Mouse (Mus musculus) thymus, adult 18-20 months (tissue): ENCODE measurements around the gene N4bp2.
A peak's percentile ranks its signal among the peaks of the same experiment; 100 is the strongest.
"Not testable (repeated sequence)": the region's sequence is repeated elsewhere in the genome, so short reads cannot be mapped to it uniquely, and the experiment has no call there.

Source experiments
- DNase-seq, 2 experiments: peaks; one replicate each; pipeline ENCODE4 v3.0.0; 2022; ENCODE audit warnings: mixed read lengths in 2 of 2

The N4bp2 gene

DNA sequence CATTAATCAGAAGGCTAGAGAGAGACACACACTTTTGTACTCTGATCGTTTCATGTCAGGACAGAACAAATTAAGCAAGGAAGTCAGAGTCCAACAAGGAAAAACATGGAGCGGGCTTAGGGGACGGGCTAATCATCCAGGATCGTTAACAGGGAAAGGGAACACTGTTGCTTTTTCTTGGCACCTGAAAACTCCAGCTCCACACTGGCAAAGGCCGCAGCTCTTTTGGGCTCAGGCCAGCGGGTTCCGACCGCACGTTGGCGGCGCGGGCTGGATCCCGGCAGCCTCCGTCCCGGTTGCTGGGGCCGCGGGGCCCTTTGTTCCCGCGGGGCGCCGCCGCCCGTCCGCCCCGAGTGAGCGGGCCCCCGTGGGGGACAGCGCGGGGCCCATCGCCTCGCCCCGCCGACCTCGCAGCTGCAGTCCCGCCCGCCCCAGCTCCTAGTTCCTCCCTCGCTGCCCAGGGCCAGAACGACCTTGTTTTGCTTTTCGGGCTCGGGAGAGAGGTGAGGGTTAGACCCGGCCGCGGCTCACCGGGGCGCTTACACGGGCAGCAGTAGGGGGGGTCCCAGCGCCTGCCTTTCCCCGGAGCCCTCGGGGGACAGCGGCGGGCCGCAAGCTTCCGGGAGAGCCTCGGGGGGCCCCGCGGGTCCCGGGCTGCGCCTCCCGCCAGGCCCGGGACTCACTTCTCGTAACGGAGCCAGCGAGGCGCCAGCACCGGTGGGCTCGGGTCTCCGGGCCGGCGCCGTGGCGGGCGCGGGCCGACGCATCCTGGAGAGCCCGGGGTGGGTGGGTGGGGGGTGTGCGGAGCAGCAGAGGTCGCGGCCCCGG lies at the start of gene N4bp2:
Gene N4bp2, plus strand, starts transcription at position 434 of the 828 bp plus-strand sequence.
- DNase-seq = peak; percentile 64 to 69

GRCm38 (mm10) chr5:65715084-65715483 lies 48.2 kb upstream of the N4bp2 start:
- DNase-seq = no peak

- DNase-seq = no peak
These were observed 46.0 kb upstream of the N4bp2 start for GRCm38 (mm10) chr5:65717063-65717902.

DNA sequence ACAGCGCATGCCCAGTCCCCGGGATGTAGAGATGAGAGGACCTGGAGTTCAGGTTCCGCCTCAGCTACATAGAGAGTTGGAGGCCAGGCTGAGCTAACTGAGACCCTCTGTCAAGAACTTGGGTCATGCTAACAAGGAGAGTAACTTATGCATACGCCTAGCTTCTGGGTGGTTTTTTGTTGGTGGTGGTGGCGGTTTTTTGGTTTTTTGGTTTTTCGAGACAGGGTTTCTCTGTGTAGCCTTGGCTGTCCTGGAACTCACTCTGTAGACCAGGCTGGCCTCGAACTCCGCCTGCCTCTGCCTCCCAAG lies 45.5 kb upstream of the N4bp2 start:
- DNase-seq = not testable (repeated sequence)

- no peak for DNase-seq
These were observed 45.0 kb upstream of the N4bp2 start for GRCm38 (mm10) chr5:65718368-65718767.

DNA sequence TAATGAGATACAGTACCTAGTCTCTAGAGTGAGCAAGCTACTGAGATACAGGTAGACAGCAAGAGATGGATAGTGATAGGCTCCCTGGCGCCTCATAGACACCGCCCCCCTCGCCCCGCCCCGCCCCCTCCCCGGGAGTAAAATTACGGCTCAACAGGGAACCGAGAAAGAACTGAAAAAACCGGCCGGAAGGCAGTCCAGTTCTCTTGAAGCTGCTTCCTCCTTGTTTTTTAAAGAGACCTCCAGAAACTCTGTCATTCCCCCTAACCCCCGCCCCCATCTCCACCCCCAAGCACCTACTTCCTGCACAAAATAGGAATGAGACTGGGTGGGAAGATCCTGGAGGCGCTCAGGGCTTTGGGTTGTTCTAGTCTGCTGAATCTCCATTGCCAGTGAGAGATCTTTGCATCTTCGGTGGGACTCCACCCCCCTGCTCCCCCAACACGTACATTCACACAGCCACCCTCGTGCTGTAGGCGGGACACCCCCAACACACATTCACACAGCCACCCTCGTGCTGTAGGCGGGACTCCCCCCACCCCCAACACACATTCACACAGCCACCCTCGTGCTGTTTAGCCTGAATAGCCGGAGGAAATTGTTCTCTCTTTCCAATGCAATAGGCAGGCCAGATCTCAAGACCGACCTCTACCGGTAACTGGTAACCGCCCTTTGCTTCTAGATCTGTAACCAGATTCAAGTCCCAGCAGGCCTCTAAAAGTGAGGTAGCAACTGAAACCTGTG lies 38.8 kb upstream of the N4bp2 start:
- DNase-seq = peak; percentile 49 to 68

GRCm38 (mm10) chr5:65731173-65732007 lies 31.9 kb upstream of the N4bp2 start:
- no peak for DNase-seq

DNA sequence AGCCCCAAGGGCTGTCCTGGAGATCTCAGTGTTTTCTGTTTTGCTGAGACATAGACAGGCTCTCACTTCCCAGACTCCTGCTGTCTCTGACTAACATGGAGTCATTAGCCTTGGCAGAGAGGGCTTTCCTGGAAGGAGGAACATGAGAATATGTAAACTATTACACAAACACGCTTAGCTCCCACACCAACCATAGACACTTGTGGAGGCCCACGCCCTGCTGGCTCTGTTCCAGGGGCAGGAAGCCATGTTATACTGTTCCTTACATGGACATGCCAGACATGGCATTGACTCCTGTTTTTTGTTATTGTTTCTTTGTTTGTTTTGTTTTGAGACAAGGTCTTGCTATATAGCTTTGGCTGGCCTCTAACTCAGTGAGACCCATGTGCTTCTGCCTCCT lies 27.7 kb upstream of the N4bp2 start:
- no peak for DNase-seq

- no peak for DNase-seq
These were observed 24.0 kb upstream of the N4bp2 start for GRCm38 (mm10) chr5:65739366-65739765.

DNA sequence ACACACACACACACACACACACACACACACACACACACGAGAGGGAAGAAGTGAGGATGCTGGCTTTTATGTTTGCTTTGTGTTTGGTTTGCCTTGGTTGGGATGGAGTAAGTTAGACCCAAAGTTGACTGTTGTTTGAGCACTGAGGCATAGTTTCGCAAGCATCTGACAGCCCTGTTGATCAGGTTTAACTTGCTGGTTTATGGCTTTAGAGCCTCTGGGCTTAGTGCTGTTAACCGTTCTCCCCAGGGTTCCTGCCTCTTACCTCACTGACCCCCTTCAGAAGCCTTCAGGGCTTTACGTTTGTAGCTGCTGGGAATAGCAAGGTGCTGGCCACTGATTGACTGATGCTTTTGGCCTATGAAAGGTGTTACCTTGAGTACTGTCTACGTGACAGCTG lies 16.4 kb upstream of the N4bp2 start:
- no peak for DNase-seq

- no peak for DNase-seq
These were observed 14.9 kb upstream of the N4bp2 start for GRCm38 (mm10) chr5:65748386-65748785.

DNA sequence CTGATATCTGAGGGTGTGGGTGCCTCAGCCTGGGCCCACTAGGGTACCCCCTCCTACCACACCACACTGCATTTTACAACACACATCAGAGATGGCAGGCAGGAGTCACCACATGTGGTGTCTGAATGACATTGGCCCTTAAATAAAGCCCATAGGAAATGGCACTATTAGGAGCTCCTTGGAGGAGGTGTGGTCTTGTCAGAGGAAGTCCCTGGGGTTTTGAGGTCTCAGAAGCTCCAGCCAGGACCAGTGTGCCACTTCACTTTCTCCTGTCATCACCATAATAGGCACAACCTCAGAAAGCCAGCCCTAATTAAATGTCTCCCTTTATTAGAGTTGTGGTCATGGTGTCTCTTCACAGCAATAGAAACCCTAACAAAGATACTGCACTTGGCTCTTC lies 14.4 kb upstream of the N4bp2 start:
- no peak for DNase-seq

DNA sequence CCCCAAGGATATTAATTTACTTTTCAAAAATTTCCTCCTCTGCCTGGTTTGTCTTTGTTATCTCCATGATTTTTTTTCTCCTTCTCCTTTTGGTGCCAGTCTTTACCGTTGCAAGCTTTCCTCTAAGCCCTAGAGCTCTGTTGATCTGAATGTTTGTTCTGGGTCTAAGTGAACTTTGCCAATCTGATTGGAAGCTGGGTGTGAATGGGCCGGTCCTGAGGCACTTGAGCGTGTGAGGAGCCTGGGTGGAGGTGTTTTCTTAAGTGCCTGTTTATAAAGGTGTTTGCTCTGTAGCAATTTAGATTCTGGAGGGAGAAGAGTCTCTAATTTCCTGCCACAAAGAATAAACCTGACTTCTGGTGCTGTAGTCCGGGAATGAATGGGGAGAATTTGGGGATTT lies 11.3 kb upstream of the N4bp2 start:
- DNase-seq = no peak

DNA sequence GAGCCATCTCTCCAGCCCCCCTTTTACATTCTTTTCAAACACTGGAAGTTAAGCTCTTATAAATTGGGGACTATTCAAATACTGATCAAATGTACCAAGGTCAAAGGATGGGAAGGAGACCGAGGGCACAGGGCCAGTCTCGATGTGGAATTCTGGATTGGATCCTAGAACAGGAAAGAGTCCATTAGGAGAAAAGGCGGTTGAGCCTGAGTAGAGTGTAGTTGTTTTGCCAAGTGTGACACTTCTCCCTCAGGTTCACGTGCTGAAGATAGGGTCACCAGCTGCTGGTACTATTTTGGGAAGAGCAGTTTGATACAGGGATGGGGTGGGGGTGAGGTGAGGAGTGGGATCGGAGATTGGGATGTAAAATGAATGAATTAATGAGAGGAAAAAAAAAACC lies 7.5 kb upstream of the N4bp2 start:
- DNase-seq = no peak

DNA sequence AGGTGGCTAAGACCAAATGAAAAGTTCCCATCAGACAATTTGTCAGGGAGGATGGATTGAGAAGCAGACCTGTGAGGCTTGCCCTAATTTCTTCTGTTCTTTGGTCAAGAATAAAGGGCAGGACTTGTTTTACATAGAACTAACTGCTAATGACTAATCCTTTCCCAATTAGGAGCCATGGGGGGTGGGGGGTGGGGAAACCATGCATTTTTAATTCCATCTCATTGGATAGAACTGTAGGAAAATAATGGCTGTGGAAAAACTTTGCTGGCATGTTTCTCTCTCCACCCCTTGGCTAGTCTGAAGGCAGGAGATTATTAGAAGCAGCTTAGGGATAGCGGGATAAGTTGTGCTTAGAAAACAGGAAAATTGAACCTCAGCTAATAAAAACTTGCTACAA lies 6.2 kb upstream of the N4bp2 start:
- DNase-seq = no peak

- DNase-seq = no peak
These were observed 3.3 kb upstream of the N4bp2 start for GRCm38 (mm10) chr5:65760041-65760440.

- no peak for DNase-seq
These were observed 2.7 kb upstream of the N4bp2 start for GRCm38 (mm10) chr5:65760599-65760998.

DNA sequence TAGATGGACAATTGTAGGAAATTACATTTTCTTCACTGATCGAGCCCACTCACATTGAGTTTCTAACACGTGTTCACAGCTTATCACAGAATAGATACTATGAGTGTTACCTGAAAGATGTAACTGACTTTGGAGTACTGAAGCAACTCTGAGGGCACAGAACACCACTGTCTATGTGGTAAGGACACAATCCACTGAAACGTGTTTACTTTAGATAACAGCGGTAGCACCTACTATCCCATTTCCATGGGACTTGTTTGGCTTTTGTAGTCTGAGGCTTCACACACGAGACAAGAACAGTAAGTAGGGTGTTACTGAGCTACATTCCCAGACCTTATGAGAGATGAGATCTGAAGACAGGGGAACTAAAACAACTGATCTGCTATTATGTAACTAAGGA lies 2.3 kb upstream of the N4bp2 start:
- no peak for DNase-seq

- no peak for DNase-seq
These were observed 1.4 kb upstream of the N4bp2 start for GRCm38 (mm10) chr5:65761921-65762320.

DNA sequence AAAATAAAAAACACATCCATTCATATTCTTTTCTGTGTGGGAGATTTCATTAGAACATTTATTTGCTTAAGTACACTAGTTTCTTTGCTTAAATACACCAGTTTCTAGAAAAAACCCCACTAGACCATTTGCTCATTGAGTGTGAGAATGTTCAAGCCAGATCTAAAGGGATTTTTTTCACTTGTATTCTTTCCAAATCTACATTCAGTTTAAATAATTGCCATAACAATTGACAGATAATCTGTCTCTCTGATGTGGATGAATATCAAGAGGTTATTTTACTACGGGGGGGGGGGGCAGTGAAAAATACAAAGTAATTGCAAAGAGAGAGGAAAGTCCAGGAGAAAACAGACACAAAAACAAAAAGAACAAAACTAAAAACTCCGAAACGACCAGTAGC lies 635 bp upstream of the N4bp2 start:
- DNase-seq = no peak

- peak; percentile 69 to 70 for DNase-seq
These were observed 830 bp downstream of the N4bp2 start for GRCm38 (mm10) chr5:65763916-65764785.
